Mouse (Mus musculus): ENCODE measurements around the gene Papolb.

Gene Papolb

DNA sequence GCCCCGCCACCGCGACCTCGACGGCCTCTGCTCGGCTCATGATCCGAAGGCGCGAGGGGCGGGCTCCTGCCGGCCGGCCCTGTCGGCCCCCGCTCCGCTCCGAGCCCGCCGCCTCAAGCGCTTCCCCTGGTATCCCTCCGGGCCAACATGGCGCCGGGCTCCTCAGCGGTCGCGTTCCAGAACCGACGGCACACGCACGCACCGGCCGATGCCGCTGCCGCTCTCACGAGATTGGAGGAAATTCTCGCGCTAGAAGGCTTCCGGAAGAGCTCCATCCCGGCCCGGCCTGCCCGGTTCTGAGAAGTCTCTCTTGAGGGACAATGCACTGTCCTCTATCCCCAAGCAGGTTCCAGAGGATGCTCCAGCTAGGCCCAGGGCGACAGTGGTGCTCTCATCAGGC, at the start of gene Papolb:
Papolb (minus strand) TSS at position 162 of the 400 bp plus-strand sequence.
- no peak for DNase-seq (ENCODE audit: extremely low read depth, insufficient read length, low spot score)

DNA sequence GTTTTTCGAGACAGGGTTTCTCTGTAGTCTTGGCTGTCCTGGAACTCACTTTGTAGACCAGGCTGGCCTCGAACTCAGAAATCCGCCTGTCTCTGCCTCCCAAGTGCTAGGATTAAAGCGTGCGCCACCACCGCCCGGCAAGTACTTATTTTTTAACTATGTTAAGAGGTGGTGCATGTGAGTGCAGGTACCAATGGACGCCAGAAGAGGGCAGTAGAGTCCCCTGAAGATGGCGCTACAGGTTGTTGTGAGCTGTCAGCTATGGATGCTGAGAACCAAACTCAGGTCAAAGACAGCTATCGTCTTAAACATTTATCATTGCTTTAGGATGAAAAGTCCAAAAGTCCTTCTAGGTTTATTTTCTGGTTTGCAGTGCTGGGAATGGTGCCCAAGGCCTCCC, 48.3 kb upstream of the Papolb start:
- DNase-seq (ENCODE audit: extremely low read depth, insufficient read length, low spot score): no peak

DNA sequence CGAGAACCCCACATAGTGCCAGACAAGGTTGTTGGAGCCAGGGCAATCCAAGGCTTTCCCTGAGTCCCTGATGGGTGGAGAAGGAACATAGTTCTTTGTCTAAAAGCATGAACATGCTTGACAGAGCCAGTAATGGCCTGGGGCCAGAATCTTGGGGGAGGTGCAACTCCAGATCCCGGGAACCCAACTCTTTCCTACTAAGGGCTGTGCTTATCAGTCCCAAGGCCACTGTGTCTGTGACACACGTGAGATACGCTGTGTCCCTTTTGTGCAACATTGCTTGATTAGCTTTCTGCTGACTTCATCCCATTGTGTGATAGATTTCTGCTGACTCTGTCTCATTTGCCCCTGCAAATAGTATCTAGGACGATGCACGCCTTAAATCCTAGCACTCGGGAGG, 47.0 kb upstream of the Papolb start:
- no peak for DNase-seq (ENCODE audit: extremely low read depth, insufficient read length, low spot score)

DNA sequence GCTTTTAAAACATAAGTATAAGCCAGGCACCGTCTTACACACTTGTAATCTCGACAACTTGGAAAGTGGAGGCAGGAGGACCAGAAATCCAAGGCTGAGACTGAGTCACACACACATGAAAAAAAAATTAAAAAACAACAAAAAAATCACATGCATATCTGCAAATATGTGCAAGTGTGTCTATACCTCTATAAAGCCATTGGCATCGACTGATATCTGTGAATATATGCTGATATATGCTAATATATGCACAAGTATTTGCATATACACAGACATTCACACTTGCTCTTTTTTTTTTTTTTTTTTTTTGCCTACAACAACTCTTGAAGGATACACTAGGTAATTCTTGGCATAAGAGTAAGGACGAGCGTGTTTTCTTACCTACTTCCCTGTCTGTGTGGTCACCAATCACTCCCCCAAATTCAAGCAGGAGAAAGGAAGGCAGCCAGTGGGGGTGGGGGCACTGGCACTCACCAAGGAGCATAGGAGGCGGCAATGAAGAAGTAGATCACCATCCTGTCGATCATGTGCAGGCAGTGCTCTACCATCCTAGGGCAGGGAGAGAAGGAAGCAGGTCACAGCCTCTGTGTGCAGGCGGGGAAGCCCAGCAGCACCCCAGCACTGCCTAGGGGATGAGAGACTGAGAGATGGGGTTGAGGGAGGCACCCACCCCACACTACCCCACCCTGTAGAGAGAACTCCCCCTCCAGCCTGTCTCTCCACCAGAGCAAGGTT, 44.6 kb upstream of the Papolb start:
- DNase-seq (ENCODE audit: extremely low read depth, insufficient read length, low spot score): no peak

DNA sequence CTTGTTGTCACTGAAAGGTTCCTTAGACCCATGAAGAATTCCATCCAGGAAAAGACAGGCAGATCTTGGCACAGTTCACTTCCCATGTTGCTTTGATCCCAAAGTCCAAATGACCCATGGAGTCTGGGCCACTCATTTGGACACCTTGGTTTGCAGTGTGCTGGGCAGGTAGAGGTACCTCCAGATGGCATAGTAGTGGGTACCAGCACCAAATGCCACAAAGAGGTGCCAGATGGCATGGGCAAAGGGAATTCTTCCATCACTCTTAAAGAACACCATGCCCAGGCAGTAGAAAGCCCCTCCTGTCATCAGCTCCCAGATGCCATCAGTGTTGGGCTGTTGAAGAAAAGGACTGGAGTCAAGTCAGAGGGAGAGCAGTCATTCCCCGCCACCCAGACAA, 34.7 kb upstream of the Papolb start:
- no peak for DNase-seq (ENCODE audit: extremely low read depth, insufficient read length, low spot score)

DNA sequence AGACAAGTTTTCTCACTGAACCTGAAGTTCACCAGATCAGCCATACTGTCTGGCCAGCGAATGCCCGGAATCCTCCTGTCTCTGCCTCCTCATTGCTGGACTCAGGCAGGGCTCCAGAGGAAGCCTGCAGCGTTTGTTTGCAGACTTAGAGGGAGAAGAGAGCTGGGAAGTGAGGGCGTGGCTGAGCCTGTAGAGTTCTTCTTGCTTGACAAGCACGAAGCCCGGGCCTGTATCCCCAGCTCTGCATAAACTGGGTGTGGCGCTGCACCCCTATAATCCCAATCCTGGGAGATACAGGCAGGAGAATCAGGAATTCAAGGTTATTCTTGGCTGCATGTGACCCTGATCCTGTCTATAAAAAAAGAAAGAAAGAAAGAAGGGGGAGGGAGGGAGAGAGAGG, 30.4 kb upstream of the Papolb start:
- DNase-seq (ENCODE audit: extremely low read depth, insufficient read length, low spot score): no peak

DNA sequence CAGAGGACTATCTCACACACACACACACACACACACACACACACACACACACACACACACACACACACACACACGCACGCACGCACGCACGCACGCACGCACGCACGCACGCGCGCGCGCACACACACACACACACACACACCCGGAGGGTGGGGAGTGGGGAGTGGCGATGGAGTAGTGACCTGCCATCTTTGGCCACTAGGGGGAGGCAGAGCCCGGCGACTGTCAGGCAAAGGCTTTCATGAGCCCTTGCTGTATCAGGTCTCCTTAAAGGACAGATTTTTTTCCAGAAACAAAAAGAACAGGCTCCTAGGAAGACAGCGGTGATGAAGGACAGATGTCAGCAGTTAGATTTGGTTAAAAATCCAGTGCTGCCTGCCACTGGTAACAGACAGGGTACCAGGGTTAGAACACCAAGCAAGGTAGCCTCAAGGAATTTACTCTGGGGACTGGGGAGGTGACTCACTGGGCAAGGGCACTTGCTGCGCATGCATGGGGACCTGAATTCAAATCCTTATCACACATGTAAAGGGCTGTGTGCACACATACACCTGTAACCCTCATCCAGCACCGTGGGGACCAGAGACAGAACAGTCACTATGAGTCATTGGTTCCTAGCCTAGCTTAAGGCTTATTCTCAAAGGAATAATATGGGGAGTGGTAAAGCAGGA, 27.7 kb upstream of the Papolb start:
- peak; percentile 82 for DNase-seq (ENCODE audit: extremely low read depth, insufficient read length, low spot score)

DNA sequence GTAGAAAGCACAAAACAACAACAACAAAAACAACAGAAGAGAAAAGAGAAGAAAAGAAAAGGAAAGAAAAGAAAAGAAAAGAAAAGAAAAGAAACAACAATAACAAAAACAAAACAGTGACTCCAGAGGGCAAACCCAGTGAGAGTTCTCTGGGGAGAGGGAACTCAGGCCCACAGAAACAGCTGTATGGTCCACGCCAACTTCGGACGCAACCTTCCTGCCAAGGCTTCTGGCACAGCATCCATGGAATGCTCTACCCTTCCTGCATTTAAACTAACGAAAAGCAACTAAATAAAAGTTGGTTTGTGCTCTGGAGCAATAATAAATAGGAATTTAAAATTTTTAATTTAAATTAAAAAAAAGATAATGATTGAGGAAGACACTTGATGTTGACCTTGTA, 26.8 kb upstream of the Papolb start:
- DNase-seq (ENCODE audit: extremely low read depth, insufficient read length, low spot score): no peak

DNA sequence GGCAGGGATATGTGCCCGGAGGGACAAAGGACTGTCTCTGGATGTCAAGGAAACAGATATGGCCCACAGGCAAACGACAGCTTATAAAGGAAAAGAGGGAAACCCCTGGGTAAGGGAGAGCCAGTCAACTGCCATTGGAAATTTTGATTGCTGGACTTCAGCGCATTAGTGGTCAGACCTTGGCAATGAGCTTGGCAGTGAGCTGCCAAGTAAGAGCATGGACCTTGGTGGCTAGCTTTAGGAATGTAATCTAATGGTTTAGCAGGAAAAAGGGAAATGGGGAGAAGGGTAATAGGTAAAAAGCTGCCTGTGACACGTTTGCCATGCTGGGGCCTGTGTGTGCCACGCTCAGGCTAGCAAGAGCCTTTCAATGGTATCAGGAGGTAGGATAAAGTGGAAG, 26.0 kb upstream of the Papolb start:
- DNase-seq (ENCODE audit: extremely low read depth, insufficient read length, low spot score): no peak

DNA sequence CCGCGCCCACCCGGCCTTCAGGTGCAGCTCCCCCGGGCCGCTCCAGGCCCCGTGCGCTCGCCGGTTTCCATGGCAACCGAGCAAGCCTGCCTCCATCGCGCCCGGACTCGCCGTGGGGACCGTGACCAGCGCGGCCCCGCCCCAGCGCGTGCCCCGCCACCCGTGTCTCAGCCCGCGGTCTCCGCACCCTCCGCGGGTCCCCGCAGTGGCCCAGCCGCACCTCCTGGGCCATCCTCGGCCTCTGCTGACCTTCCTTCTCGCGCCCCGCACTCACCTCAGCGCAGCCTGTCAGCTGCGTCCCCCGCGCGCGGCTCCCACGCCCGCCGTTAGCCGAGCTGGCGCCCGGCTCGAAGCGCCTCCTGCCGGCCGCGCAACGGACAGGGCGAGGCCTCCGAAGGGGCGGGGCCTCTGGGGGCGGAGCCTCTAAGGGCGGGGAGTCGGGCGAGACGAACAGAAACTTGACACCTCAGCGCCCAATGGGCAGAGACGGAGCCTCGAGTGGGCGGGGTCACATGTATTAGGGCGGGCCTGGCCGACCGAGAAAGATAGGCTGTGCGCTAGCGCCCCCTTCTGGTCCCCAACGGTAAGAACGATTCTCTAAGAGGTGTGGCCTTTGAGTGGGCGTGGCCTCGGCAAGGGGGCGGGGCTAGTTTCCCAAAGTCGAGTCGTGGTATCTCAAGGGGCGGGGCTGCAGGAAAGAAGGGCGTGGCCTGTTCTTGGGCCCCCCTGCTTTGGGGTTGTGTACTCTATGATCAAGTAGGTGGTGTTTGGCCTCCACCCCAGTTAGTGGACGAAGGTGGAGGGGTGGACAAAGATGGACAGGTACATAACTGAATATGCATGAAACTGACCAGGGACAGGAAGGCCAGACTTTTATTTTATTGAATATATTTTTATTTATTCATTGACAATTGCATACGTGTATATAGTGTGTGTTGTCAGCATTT, 21.1 kb upstream of the Papolb start, which contains the start of gene Radil:
Radil (minus strand) TSS at position 393 of the 947 bp plus-strand sequence.
- DNase-seq (ENCODE audit: extremely low read depth, insufficient read length, low spot score): no peak

DNA sequence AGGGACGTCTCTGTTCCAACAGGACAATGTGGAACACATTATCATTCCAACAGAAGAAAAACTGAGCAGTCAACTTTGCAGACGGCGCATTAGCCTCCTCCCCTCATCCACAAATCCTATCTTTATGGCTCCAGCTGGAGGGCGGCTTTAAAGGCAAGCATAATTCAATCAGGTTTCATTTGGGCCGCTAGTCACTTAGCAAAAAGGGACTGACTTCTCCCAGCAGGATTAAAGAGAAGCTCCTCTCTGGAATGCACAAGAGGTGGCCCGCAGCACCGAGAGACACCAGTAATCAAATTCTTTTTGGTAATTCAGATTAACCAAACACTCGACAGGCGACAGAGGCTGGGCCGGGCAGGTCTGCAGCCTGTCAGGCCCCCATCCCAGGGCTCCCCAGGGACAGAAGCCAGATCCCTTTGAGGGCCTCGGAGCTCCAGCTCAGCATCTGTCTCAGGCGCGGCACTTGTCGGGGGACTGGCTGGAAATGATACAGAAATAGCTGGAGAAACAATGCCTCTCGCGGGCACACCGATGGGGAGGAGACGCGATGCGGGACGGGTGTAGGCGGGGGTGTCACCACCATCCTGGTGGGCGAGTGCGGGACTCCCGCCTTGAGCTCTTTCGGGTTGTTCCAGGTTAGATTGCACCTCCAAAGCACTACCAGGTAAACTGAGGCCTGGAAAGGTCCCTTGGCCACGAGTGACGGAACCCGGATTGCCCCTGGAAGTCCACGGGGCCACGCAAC, 20.3 kb upstream of the Papolb start:
- DNase-seq (ENCODE audit: extremely low read depth, insufficient read length, low spot score): no peak

DNA sequence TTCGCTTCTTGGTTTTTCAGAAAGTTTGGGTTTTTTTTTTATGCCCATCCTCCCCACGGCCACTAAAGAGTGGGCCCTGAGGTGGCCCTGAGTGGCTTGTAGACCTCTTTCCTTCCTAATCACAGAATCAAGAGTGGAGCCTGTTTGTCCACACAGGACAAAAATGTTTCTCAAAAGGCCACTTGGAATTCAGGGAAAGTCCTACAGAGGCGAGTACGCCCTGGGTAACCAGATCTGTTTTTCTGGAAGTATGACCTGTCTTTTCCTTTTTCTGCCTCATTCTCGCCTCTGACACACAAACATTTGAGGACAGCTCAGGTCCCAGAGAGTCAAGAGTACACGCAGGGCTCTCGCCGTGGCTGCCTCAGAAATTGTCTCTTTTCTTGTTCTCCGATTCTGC, 19.6 kb upstream of the Papolb start:
- DNase-seq (ENCODE audit: extremely low read depth, insufficient read length, low spot score): no peak

DNA sequence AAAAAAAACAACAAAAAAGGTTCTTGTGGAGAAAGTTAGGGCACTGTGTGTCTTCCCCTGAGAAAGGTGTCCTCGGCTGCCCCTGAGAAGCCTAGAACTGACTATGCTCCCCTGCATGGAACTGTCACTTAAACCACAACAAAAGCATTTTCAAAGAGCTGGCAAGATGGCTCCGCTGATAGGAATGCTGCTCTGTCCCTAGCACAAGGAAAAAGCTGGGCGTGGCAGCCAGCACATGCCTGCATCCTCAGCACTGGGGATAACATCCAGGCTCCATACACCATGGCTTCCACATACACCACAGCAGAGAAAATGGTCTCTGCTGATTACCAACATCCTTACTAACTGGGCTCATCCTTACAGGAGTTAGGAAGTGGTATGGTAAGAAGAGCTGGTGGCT, 17.2 kb upstream of the Papolb start:
- no peak for DNase-seq (ENCODE audit: extremely low read depth, insufficient read length, low spot score)

DNA sequence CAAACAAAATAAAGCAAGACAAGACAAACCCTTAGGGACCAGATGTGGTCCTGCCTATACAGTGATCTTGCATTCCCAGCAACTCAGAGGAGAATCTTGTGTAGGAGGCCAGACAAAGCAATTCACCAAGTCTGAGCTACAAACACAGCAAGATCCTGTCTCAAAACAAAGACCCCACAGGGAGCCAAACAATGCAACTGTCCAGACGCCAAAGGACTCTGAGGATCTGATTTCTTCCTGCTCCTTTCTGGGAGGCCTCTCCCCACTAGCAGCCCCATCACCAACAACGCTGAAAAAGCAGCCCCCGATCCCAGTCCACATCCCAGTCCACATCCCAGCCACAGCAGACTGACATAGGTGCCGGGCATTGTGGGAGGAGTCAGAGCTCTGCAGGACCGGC, 16.5 kb upstream of the Papolb start:
- no peak for DNase-seq (ENCODE audit: extremely low read depth, insufficient read length, low spot score)

DNA sequence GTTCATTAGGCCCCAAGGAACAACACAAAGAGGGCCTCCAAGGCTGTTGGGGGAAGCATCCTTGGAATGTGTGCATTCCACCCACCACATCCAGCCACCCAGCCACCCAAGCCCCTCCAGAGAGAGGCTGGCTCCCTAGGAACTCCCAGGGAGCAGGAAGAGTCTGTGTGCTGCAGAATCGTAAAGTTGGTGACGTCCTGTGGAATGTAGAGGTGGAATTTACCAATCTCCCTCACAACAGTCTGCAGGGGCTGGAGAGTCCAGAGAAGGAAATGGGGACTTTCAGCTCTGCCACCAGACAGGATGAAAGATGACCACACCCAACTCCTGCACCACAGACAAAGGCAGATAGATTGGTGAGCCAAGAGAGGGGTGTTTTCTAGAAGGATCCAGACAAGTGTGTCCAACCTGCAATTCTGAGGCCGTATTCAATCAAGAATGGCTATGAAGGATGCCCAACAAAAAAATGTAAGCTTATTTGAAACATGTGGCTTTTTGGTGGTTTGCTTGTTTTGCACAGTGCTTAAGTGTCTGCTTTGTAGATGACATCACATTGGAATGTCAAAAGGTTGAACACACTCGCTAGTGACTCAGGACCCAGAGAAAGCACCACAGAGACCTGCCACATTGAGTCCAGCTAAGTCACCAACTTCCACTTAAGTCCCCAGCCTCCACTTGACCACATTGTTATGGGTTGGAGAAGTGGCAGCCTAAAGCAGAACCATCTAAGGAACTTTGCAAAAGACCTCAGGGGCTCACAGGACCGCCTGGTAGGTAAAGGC, 15.3 kb upstream of the Papolb start:
- peak; percentile 65 for DNase-seq (ENCODE audit: extremely low read depth, insufficient read length, low spot score)

DNA sequence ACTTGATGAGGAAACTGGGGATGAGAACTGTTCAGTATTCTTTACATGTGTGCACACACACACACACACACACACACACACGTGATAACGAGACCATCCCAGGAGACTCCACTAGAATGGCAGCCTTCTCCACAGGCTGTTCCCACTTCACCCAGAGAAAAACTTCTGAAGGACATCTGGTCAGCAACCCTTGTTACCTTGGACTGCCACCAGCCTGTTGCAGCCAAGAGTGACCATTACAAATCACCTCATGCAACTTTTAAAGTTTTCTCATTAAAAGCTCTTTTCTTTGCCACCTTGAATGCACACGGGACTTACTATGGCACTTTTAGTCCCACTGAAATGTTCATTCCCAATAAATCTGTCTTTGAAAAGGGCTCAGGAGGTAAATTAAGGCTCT, 7.4 kb upstream of the Papolb start:
- DNase-seq (ENCODE audit: extremely low read depth, insufficient read length, low spot score): no peak

DNA sequence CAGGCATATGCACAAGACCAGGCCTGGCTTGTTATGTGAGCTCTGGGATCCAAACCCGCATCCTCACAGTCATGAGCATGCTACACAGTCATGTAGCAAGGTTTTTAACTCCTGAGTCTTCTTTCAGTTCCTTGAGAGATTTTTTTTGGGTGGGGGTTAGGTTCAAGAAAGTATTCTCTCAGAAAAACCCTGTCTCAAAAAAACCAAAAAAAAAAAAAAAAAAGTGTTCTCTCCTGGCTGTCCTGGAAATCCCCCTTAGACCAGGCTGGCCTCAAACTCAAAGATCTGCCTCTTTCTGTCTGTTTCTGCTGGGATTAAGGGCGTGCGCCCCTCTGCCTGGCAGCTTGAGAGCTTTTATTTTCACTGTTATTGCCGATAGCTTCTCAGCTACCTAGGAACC, 5.5 kb upstream of the Papolb start:
- DNase-seq (ENCODE audit: extremely low read depth, insufficient read length, low spot score): no peak

DNA sequence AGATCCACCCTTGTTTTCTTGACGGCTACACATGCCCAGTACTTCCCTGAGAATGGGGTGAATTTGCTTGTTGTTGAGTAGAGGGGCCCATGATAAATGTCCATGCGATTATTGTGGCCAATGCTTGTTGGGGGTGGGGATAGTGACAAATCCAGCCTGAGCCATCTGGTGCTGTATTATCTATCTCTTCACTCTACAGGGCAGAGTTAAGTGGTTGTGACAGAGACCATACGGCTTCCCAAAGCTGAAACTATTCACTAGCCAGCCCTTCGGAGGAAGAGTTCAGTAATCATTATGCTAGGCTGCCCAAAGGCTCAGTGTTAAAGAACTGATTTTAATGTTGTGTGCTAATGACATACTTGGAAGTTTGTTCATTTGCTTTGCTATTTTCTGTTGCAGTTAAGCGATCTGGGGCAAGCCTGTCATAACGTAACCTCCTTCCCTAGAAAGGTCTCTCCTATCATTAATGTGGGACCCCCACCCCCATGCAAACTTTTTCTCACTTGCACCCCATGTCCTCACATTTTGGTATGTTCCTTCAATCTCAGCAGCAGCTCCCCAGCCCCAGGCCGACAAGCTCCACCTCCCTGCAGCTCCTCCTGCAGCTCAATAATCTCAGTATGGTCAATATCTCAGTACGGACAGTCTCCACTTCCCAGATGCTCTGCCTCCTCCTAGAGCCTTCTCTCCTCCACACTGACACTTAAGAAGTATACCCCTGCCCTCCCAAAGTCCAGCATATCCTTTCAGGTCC, 5.0 kb downstream of the Papolb start:
- no peak for DNase-seq (ENCODE audit: extremely low read depth, insufficient read length, low spot score)

DNA sequence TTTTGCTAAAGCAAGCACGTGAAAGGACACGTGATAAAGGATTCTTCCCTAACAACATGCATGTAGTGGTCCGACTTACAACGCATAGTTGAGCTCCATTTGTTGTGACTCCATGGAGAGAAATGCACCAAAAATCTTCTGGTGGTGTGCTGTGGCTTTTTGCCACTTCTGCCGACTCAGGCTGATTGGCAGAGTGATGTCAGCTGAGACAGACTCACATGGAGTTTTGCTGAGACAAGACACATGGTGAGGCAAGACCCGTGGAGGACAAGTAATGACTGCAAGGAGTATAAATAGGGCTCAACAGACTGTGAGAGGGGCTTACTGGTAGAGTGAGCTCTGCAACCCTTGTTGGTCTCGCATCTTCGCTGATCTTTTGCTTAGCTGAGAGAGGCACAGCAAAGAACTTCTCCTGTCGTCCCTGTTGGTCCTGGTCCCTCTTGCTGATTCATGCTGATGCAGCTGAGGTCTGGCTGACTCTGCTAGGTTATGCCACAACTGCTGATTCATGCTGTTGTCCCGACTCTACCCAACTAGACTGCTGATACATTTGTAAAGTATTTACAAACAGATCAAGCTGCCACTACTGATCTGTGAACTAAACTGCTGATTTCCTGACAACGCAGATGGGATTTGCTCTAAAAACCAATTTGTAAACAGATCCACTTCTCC, 8.5 kb downstream of the Papolb start:
- DNase-seq (ENCODE audit: extremely low read depth, insufficient read length, low spot score): peak; percentile 64

All from 3134 (cell line).